Mouse (Mus musculus) frontal cortex, adult (tissue): ENCODE results near the gene Add1.
"Not testable (repeated sequence)": the region's sequence is repeated elsewhere in the genome, so short reads cannot be mapped to it uniquely, and the experiment has no call there.

Experiments
- ATAC-seq: cut with Nextera tagmentation; 2 replicates; pipeline ENCODE4 v1.9.2; 2017; ENCODE audit warnings: mild to moderate bottlenecking, moderate library complexity, mixed read lengths; ENCODE audit not compliant: low TSS enrichment

Gene Add1

GRCm38 (mm10) chr5:34550251-34550650 lies 23.2 kb upstream of the Add1 start:
- no peak for ATAC-seq

DNA sequence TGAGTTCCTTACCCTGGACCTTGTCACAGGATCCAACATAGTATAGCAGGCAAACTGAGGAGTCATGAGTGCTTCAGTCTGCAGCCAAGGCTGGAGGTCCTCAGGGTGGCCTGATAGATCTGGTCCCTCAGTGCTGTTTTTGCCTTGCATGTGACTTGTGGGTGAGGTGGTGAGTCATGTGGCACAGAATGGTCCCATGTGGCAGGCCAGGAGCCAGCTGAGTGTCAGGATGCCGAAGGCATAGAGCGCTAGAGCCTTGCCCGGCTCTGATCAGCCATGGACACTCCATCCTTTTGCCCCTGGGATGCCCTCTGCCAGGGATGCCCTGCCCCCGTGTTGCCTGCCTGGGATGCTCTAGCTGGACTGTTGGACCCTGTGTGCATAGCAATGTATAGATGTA lies 21.6 kb upstream of the Add1 start:
- no peak for ATAC-seq

DNA sequence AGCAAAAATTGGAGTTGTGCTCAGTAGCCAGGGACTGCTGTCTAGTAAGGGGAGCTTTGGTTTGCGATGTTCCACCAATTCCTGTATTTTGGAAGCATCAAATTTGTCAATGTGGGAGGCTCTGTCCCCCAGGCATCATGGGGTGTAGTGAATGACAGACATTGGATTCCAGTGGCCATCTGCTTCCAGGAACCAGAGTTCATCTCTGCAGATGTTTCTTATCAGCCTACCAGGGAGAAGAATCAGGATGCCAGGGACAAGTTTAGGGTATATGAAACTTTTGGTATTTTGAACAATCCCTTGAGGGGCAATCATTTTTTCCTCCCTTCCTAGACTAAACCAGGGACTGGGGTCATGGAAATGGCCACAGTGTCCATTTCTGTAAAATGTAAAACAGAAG lies 9.6 kb upstream of the Add1 start:
- no peak for ATAC-seq

GRCm38 (mm10) chr5:34564291-34564690 lies 9.2 kb upstream of the Add1 start:
- no peak for ATAC-seq

DNA sequence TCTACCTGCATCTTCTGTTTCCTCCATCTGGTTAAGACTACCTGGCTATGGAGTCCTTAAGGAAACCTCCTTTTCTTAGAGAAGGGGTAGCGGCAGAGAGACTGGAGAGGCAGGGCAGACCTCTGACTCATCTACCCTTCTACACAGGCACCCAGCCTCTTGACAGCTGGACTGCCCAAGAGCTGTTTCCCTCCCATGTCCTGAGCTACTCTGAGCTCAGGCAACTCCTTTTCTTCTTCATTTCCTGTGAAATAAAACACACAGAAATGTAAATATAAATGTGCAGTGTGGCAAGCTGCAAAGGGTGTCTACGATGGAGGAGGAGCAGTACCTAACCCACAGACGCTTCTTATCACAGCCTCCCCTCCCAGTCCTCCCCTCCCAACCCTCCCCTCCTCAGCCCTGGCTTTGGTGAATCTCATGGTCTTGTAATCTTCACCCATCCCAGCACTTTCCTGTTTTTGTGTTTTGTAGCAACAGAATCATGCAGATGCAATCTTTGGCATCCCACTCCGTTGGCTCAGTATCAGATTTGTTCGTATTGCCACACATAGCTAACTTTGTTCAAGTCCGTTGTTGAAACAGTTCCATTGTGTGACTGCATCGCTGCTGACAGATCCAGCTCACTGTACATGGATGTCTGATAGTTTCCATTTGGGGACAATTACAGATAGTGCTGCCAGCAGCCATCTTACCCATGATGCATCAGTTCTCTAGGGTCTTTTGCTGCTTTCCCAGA lies 7.8 kb upstream of the Add1 start:
- ATAC-seq, result peak; percentile 59

DNA sequence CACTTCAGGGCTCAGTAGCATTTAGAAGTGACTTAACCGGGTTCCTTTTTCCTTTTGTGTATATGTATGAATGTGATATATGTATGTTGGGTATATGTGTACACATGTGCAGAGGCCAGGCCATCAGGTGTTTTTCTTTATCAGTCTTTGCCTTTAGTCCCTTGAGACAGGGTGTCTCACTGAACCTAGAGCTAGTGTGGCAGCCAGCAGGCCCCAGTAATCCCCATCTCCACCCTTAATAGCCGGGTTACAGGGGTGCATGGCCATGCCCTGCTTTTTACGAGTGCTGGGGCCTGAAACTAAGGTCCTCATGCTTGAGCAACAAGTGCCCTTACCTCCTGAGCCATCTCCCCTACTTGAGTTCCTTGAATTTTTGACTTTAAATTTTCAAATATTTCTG lies 1.9 kb upstream of the Add1 start:
- no peak for ATAC-seq

DNA sequence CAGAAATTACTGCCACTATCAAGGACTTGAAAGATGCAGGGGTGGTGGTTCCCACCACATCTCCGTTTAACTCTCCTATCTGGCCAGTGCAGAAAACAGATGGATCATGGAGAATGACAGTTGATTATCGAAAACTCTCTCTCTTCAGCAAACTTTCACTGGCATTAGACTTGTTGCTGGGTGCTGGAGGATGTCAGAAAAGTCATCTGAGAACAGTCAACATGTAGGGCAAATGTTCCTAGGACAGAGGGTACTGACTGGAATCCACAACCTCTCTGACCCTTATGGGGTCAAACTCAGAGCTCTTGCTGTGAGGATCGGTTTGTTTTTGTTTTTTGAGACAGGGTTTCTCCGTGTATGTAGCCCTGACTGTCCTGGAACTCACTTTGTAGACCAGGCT lies 896 bp upstream of the Add1 start:
- not testable (repeated sequence) for ATAC-seq

- ATAC-seq, result no peak
Measured at GRCm38 (mm10) chr5:34574721-34575120, 1.3 kb downstream of the Add1 start.

GRCm38 (mm10) chr5:34576286-34576685 lies 2.8 kb downstream of the Add1 start:
- ATAC-seq, result no peak

GRCm38 (mm10) chr5:34578038-34578655 lies 4.7 kb downstream of the Add1 start:
- ATAC-seq, result no peak

GRCm38 (mm10) chr5:34579377-34579776 lies 5.9 kb downstream of the Add1 start:
- no peak for ATAC-seq

- ATAC-seq, result peak; percentile 95
Measured at GRCm38 (mm10) chr5:34581671-34582313, 8.3 kb downstream of the Add1 start.

DNA sequence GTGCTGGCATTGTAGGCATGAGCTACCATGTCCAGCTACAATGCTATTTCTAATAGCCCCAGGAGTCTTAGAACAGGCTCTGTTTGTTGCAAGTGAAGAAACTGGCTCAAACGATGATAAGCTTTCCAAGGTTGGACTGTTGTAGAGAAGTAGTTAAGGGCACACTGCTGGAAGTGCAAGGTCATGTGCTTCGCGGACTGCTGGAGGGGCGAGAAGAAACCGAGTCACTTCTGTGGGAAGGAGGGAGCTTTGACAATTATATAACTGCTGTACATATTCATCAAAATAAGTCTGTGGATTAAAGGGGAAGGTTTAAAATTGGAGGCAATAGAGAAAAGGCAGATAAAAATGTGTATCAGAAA lies 8.8 kb downstream of the Add1 start:
- peak; percentile 39 for ATAC-seq

DNA sequence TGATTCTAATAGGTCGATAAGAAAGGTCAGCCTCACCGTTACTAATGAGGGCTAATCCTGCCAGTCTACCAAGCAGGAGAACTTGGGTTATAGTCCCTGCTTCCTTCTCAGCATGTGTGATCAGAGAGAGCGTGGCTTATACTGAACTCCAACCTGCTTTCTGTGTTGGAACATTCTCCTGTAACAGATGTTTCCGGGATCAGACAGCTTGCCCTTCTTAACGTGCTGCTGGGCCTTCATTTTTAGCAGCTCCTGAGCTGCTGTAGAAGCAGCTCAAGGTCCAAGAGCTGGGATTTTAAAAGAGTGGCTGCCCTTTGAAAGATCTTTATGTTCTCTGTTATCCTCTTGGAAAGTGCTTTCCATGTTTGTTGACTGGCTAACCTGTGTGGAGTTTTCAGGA lies 11.8 kb downstream of the Add1 start:
- ATAC-seq, result no peak

GRCm38 (mm10) chr5:34587881-34588280 lies 14.4 kb downstream of the Add1 start:
- ATAC-seq, result no peak

- ATAC-seq, result no peak
Measured at GRCm38 (mm10) chr5:34590059-34590458, 16.6 kb downstream of the Add1 start.

GRCm38 (mm10) chr5:34590702-34591101 lies 17.2 kb downstream of the Add1 start:
- ATAC-seq, result no peak

DNA sequence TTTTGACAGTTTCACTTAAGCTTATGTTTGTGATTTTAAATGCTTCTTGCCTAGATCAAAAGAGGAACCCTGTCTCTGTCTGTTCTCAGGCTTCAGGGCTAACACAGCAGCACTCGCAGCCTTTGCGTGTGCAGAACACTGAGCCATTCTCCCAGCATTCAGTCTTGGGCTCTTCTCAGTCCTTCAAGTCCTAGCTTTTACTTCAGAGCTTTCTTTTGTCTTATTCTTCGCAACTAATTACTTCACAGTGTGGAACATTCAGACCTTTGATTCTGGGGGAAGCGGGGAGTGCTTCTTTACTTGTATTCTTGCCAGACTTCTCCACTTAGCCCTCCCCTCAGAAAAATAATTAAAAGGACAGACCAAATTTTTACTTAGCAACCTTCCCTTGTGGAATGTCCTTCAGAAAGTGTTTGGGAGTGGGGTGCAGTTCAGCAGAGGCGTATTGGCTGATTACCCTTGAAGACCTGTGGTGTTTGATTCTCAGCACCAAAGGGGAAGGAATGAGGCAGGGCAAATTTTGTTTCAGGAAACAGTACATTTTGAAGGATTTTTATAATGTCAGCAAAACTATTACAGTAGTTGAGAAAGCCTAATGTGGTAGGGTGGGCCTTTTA lies 18.0 kb downstream of the Add1 start:
- peak; percentile 62 for ATAC-seq

DNA sequence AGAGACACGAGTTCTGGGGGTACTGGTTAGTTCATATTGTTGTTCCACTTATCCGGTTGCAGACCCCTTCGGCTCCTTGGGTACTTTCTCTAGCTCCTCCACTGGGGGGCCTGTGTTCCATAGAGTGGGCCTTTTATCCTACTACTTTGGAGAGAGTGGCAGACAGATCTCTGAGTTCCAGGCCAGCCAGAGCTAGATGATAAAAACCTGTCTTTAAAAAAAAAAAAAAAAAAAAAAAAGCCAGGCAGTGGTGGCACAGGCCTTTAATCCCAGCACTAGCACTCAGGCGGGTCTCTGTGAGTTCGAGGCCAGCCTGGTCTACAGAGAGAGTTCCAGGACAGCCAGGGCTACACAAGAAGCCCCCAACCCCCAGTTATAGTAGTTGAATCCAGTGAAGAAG lies 18.8 kb downstream of the Add1 start:
- ATAC-seq, result not testable (repeated sequence)

GRCm38 (mm10) chr5:34592666-34593065 lies 19.2 kb downstream of the Add1 start:
- no peak for ATAC-seq

GRCm38 (mm10) chr5:34593202-34593727 lies 19.8 kb downstream of the Add1 start:
- no peak for ATAC-seq

DNA sequence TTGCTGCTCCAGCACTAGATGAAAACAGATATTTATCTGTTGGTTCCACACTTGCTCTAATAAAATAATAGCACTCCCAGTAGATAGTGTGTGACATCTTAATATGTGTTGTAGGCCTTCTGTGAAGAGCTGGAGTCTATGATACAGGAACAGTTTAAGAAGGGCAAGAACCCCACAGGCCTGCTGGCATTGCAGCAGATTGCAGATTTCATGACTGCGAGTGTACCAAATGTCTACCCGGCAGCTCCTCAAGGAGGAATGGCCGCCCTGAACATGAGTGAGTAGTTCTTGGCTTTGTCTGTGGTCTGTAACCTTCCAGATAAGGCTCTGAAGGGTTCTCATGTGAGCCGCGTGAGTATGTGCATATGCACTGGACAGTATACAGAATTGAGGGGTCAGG lies 31.1 kb downstream of the Add1 start:
- ATAC-seq, result no peak
